Mouse (Mus musculus) kidney, embryonic 14.5 days (tissue): Measurements from ENCODE around the gene Kdm2b. TPM values are rescaled to one million over a fixed set of nuclear protein-coding genes. Genes with fewer than 3 reads are reported as not detected.

ENCODE experiments used
- ATAC-seq: fragments of 200-750 bp; cut with Nextera tagmentation; 2 replicates; pipeline ENCODE4 v1.8.0; 2017; ENCODE audit warnings: moderate number of reproducible peaks, mild to moderate bottlenecking, moderate TSS enrichment, moderate library complexity; ENCODE audit not compliant: low FRiP score, low TSS enrichment
- H3K27ac ChIP-seq: fragments of 300-500 bp; sonication (generic); 2 replicates; pipeline ENCODE4 v1.5.1; 2014; ENCODE audit warnings: low read depth, mild to moderate bottlenecking, low read length, moderate library complexity, mixed read lengths
- H3K27me3 ChIP-seq: fragments of 300-500 bp; sonication (generic); 2 replicates; pipeline ENCODE4 v1.6.1; 2014; ENCODE audit warnings: mild to moderate bottlenecking, low read length; ENCODE audit not compliant: control insufficient read depth, insufficient read depth
- H3K36me3 ChIP-seq: fragments of 300-500 bp; sonication (generic); 2 replicates; pipeline ENCODE4 v1.6.1; 2014; ENCODE audit warnings: low read length, mixed read lengths; ENCODE audit not compliant: control insufficient read depth, insufficient read depth
- H3K4me1 ChIP-seq: fragments of 300-500 bp; sonication (generic); 2 replicates; pipeline ENCODE4 v1.6.1; 2014; ENCODE audit warnings: low read length, mixed read lengths; ENCODE audit not compliant: control insufficient read depth, insufficient read depth
- H3K4me2 ChIP-seq: fragments of 300-500 bp; sonication (generic); replicated peaks from 2 replicates; pipeline ENCODE4 v1.6.1; 2014; ENCODE audit warnings: low read depth, mild to moderate bottlenecking, low read length
- H3K4me3 ChIP-seq: fragments of 300-500 bp; sonication (generic); 2 replicates; pipeline ENCODE4 v1.5.1; 2014; ENCODE audit warnings: mild to moderate bottlenecking, low read length
- H3K9ac ChIP-seq: fragments of 300-500 bp; sonication (generic); 2 replicates; pipeline ENCODE4 v1.6.1; 2014; ENCODE audit warnings: low read depth, mild to moderate bottlenecking, low read length, moderate library complexity
- H3K9me3 ChIP-seq: fragments of 300-500 bp; sonication (generic); 2 replicates; pipeline ENCODE4 v1.6.1; 2016; ENCODE audit warnings: low read length; ENCODE audit not compliant: control insufficient read depth
- WGBS: fragments of 180-500 bp; shearing (Covaris S2); extraction: QIAGEN DNeasy Blood & Tissue Kit; methylation state at CpG from one replicate; pipeline ENCODE4 v1.1.7; 2014; 5-methylcytosine and 5-hydroxymethylcytosine counted together
- polyA plus RNA-seq: library from polyadenylated mRNA; unstranded; fragments of >200 nt; fragmentation: Nextera tagmentation; extraction: Ambion mirVana; gene quantifications from 2 replicates; pipeline ENCODE4 v1.2.1, GENCODE M21; 2014

Gene Kdm2b
- polyA plus RNA-seq, 1 experiment from 2014 or later = 105 TPM

DNA sequence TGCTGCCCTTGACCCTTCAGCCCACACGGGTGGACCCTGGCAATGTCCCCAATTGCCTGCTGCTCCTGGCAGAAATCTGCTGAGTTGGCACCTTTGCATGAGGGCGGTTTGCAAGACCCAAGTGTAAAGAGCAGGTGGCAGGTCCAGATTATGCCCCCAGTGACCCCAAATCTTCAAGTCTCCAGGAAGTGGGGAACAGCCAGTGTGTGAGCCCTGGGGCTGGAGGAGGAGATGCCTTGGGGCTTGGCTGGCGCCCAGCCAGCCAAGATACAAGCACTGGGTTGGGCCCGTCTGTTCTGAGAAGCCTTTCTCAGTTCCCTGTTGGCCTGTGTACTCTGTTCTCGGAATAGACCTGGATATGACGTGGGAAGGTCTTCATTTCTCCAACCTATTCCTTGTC, 37.8 kb upstream of the Kdm2b start:
- H3K4me1 ChIP-seq = peaks cover 11% of the 10 kb centered on the region
- no peak overlapping the region for H3K4me3 ChIP-seq
- no peaks in the 10 kb centered on the region for H3K9me3 ChIP-seq
- no peak overlapping the region for H3K27ac ChIP-seq
- 61% methylated on average over 6 of the region's 6 CpGs for WGBS
- no peaks in the 10 kb centered on the region for H3K27me3 ChIP-seq
- no peak for ATAC-seq
- no peak overlapping the region for H3K9ac ChIP-seq
- no peak overlapping the region for H3K4me2 ChIP-seq
- peaks cover 15% of the 10 kb centered on the region; the same call in 1 of the 2 replicates for H3K36me3 ChIP-seq

DNA sequence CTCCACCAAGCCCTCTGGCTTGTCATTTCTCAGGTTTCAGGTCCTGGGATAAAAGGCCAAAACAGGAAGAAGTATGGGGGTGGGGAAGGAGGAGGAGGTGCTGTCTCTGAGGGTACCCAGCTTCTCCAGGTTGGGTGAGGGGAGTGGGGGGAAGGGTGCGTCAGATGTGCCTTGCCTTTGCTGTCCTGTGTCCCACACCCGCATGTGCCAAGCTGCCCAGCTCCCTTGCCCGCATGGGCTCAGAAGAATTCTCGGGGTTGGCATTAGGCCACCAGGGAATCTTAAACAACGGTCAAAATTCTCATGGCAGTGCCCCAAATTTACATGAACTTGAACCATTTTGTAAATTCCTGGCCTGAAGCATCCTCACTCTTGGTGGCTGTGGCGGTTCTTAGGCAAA, 36.8 kb upstream of the Kdm2b start:
- no peak for ATAC-seq

DNA sequence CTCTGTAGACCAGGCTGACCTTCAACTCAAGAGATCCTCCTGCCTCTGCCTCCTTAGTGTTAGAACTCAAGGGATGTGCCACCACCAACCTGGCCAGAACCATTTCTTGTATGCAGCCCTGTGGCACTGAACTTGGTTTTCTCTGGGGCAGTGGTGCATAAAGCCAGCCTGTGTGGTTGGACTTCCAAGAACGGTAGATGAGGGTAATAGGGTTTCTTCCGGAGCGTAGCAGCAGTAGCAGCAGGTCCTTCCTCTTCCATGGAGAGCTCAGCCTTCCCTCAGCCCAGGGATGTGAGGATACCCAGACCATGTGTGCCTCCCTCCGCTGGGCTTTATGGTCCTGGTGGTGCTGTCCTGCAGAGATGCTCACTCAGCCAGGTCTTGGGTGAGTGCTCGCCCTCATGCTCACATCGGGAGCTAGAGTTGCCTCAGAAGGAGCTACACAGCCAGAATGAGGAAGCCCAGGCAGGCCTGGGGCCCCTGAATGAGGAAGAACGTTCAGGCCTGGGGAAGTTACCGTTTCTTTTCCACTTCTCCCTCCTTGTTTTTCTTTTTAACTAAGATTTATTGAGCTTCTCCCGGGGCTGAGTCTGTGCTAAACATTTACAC, 35.4 kb upstream of the Kdm2b start:
- H3K4me3 ChIP-seq = no peak overlapping the region
- no peaks in the 10 kb centered on the region for H3K9me3 ChIP-seq
- H3K4me2 ChIP-seq = no peak overlapping the region
- no peak overlapping the region for H3K9ac ChIP-seq
- H3K27me3 ChIP-seq = no peaks in the 10 kb centered on the region
- 45% methylated on average over 9 of the region's 9 CpGs for WGBS
- no peak overlapping the region for H3K27ac ChIP-seq
- ATAC-seq = peak; percentile 20; the same call in 1 of the 2 replicates
- peaks cover 9% of the 10 kb centered on the region; the same call in 1 of the 2 replicates for H3K36me3 ChIP-seq
- peaks cover 11% of the 10 kb centered on the region for H3K4me1 ChIP-seq

More for the DNA sequence above, 36.8 kb upstream of the Kdm2b start:
- H3K4me1 ChIP-seq = peaks cover 11% of the 10 kb centered on the region
- H3K27ac ChIP-seq = no peak overlapping the region
- H3K4me3 ChIP-seq = no peak overlapping the region
- H3K27me3 ChIP-seq = no peaks in the 10 kb centered on the region
- peaks cover 15% of the 10 kb centered on the region; the same call in 1 of the 2 replicates for H3K36me3 ChIP-seq
- no peak overlapping the region for H3K4me2 ChIP-seq
- H3K9ac ChIP-seq = no peak overlapping the region
- WGBS = 70% methylated on average over 6 of the region's 6 CpGs
- no peaks in the 10 kb centered on the region for H3K9me3 ChIP-seq

DNA sequence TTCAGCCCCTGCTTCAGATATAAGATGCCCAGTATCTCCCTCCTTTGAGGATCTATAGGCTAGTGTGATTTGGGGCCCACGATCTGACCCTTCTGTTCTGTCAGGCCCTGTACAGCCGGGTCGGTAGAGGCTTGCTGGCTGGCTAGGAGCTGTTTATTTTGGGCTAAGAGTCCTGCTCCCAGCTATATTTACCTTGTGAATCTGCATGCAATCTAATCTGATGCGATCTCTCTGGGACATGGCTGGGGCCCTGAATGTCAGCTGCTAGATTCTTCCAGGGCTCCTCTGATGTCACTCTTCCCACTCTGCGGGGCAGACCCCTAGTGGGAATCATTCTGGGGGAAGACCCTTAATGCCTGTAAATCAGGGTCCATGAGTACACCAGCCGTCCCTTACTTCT, 34.7 kb upstream of the Kdm2b start:
- no peak overlapping the region for H3K4me2 ChIP-seq
- H3K36me3 ChIP-seq = peaks cover 2% of the 10 kb centered on the region; the same call in 1 of the 2 replicates
- peaks cover 11% of the 10 kb centered on the region for H3K4me1 ChIP-seq
- 89% methylated on average over 6 of the region's 6 CpGs for WGBS
- ATAC-seq = no peak
- H3K9ac ChIP-seq = no peak overlapping the region
- H3K4me3 ChIP-seq = no peak overlapping the region
- no peaks in the 10 kb centered on the region for H3K27me3 ChIP-seq
- no peak overlapping the region for H3K27ac ChIP-seq
- H3K9me3 ChIP-seq = no peaks in the 10 kb centered on the region

DNA sequence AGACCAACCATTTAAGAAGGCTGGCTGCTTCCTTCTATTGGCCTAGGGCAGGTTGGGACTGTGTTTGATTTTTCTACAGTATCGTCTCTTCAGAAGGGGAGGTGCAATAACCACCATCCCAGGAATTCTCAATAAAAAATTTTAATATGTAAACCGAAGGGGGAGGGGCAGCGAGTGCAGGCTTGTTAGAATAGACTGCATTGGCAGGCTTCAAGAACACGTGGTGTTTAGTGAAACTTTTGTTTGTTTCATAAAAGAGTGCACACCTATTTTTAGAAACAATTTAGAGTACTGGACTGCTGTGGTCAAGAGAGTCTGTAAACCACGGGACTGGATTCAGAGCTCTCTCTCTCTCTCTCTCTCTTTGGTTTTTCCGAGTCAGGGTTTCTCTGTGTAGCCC, 33.4 kb upstream of the Kdm2b start:
- no peaks in the 10 kb centered on the region for H3K27me3 ChIP-seq
- H3K9me3 ChIP-seq = no peaks in the 10 kb centered on the region
- ATAC-seq = no peak
- peaks cover 11% of the 10 kb centered on the region for H3K4me1 ChIP-seq
- no peak overlapping the region for H3K9ac ChIP-seq
- 89% methylated on average over 6 of the region's 6 CpGs for WGBS
- no peak overlapping the region for H3K4me3 ChIP-seq
- no peak overlapping the region for H3K4me2 ChIP-seq
- H3K27ac ChIP-seq = no peak overlapping the region
- no peaks in the 10 kb centered on the region for H3K36me3 ChIP-seq

DNA sequence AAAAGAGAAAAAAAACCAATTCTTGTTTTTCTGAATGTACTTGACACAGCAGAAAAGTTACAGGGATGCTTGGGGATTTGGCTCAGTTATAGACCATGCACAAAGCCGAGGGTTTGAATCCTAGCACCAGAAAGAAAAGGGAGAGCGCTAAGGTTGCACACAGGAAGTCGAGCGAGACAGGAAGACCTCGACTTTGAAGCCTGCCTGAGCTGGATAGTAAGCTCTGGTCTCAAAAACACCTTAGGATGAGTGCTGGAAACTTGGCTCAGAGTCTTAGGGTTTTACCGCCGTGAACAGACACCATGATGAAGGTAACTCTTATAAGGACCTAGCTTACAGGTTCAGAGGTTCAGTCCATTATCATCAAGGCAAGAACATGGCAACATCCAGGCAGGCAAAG, 31.8 kb upstream of the Kdm2b start:
- ATAC-seq = no peak
- H3K4me1 ChIP-seq = peaks cover 23% of the 10 kb centered on the region
- 87% methylated on average over 7 of the region's 7 CpGs for WGBS
- no peaks in the 10 kb centered on the region for H3K9me3 ChIP-seq
- no peaks in the 10 kb centered on the region for H3K36me3 ChIP-seq
- no peak overlapping the region for H3K9ac ChIP-seq
- H3K27ac ChIP-seq = no peak overlapping the region
- no peak overlapping the region for H3K4me3 ChIP-seq
- no peak overlapping the region for H3K4me2 ChIP-seq
- H3K27me3 ChIP-seq = no peaks in the 10 kb centered on the region

DNA sequence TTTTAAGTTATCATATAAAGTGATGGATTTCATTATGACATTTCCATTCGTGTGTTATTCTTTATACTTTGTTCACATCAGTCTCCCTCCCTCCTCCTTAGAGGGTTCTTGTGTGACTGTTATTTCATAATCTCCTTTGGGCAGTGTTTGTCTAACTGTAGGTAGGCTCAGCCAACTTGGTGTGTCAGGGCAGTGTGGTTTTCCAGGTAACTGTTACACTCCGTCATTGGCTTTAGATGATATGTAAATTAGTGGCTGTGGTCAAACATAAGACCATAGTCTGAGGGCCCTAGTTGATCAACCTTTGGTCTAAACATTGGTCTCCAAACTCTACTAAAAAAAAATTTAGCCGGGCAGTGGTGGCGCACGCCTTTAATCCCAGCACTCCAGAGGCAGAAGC, 30.8 kb upstream of the Kdm2b start:
- H3K36me3 ChIP-seq = no peaks in the 10 kb centered on the region
- no peak for ATAC-seq
- no peaks in the 10 kb centered on the region for H3K9me3 ChIP-seq
- no peak overlapping the region for H3K4me2 ChIP-seq
- 93% methylated on average over 5 of the region's 5 CpGs for WGBS
- H3K4me3 ChIP-seq = no peak overlapping the region
- peaks cover 29% of the 10 kb centered on the region for H3K4me1 ChIP-seq
- H3K27me3 ChIP-seq = no peaks in the 10 kb centered on the region
- H3K9ac ChIP-seq = no peak overlapping the region
- H3K27ac ChIP-seq = no peak overlapping the region

DNA sequence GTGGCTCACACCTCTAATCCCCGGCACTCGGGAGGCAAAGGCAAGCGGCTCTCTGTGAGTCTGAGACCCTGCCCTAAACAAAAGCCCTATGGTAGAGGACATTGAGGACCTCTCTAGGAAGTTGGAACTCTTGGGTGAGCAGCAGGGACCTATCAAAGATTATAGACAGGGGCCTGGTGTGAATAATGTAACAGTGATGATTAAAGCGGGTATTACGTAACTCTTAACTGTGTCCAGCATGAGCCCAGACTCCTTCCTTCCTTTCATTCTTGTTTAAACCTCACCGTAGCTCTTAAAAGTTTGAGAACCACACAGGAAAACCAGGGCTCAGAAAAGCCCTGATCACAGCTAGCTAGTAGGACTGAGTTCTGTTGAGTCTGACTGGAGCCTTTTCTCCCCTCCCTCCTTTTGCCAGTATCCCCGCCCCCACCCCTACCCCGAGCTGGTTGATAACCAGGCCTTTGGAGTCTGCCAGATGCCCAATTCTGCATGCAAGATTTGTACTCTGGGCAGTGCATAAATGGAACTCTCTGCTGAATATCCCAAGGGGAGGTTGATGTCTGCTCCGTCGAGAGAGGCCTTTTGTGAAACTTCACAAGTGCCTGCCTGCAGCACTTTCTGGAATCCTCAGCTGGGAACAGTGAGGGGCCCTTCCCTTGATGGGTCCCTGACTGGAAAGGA, 29.9 kb upstream of the Kdm2b start:
- Histone ChIP-seq H3K4me1 (peaks cover 24% of the 10 kb centered on the region), H3K36me3 (no peaks in the 10 kb centered on the region), H3K9ac (no peak overlapping the region), H3K27ac (no peak overlapping the region), H3K4me3 (no peak overlapping the region), H3K27me3 (no peaks in the 10 kb centered on the region), H3K4me2 (no peak overlapping the region), H3K9me3 (no peaks in the 10 kb centered on the region)
- ATAC-seq = no peak
- WGBS = 64% methylated on average over 10 of the region's 10 CpGs

DNA sequence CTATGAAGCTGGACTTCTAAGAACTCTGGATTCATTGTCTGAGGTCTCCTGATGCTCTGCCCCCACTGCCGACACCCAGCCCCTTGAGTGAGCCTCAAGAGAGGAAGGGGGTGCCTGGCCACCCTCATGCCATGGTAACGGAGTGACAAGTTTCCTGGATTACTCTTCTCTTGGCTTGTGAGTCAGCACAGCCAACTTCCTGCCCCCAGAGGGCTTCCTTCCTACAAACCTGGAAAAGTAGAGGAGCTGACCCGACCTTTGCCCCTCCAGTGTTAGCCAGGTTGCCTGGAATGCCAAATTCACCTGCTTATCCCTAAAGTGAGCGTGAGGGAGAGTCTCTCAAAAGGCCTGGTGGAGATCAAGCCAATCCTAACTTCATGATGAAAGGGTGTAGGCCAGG, 27.9 kb upstream of the Kdm2b start:
- peaks cover 26% of the 10 kb centered on the region for H3K4me1 ChIP-seq
- no peak for ATAC-seq
- no peak overlapping the region for H3K4me3 ChIP-seq
- no peak overlapping the region for H3K27ac ChIP-seq
- H3K36me3 ChIP-seq = no peaks in the 10 kb centered on the region
- no peak overlapping the region for H3K4me2 ChIP-seq
- H3K9ac ChIP-seq = no peak overlapping the region
- 84% methylated on average over 4 of the region's 4 CpGs for WGBS
- H3K9me3 ChIP-seq = no peaks in the 10 kb centered on the region
- no peaks in the 10 kb centered on the region for H3K27me3 ChIP-seq
